Mouse (Mus musculus) liver, postnatal 0 days (tissue): ENCODE data around the gene Mme. TPM values are rescaled to one million over a fixed set of nuclear protein-coding genes. Genes with fewer than 3 reads are reported as not detected.

Source experiments
- ATAC-seq: fragments of 200-750 bp; cut with Nextera tagmentation; 2 replicates; pipeline ENCODE4 v1.8.0; 2017; ENCODE audit warnings: mild to moderate bottlenecking, moderate library complexity
- DNase-seq: peaks from one replicate; pipeline ENCODE4 v3.0.0-alpha.2; 2016
- H3K27ac ChIP-seq: fragments of 300-500 bp; sonication (generic); 2 replicates; pipeline ENCODE4 v1.5.1; 2014; ENCODE audit warnings: antibody characterized with exemption, moderate library complexity, mild to moderate bottlenecking, low read depth
- H3K27me3 ChIP-seq: fragments of 300-500 bp; sonication (generic); 2 replicates; pipeline ENCODE4 v1.6.1; 2014; ENCODE audit warnings: low read length, control low read depth, mixed read lengths; ENCODE audit not compliant: insufficient read depth
- H3K36me3 ChIP-seq: fragments of 300-500 bp; sonication (generic); replicated peaks from 2 replicates; pipeline ENCODE4 v1.6.1; 2014; ENCODE audit warnings: mild to moderate bottlenecking, control low read depth, low read length, moderate library complexity, mixed read lengths; ENCODE audit not compliant: insufficient read depth
- H3K4me1 ChIP-seq: fragments of 300-500 bp; sonication (generic); 2 replicates; pipeline ENCODE4 v1.6.1; 2014; ENCODE audit warnings: antibody characterized with exemption, mild to moderate bottlenecking, control low read depth; ENCODE audit not compliant: insufficient read depth
- H3K4me2 ChIP-seq: fragments of 300-500 bp; sonication (generic); 2 replicates; pipeline ENCODE4 v1.6.1; 2014; ENCODE audit warnings: low read depth, mild to moderate bottlenecking, low read length, moderate library complexity, mixed read lengths
- H3K4me3 ChIP-seq: fragments of 300-500 bp; sonication (generic); 2 replicates; pipeline ENCODE4 v1.5.1; 2014; ENCODE audit warnings: low read depth, low read length
- H3K9ac ChIP-seq: fragments of 300-500 bp; sonication (generic); replicated peaks from 2 replicates; pipeline ENCODE4 v1.6.1; 2014; ENCODE audit warnings: mild to moderate bottlenecking, moderate library complexity
- H3K9me3 ChIP-seq: fragments of 300-500 bp; sonication (generic); 2 replicates; pipeline ENCODE4 v1.6.1; 2016; ENCODE audit warnings: mild to moderate bottlenecking, control low read depth, low read length, mixed read lengths
- CTCF ChIP-seq: sonication (generic); IDR thresholded peaks from 2 replicates; pipeline ENCODE4 v1.5.1; 2016; ENCODE audit warnings: antibody characterized with exemption, low read depth
- EP300 ChIP-seq: IDR thresholded peaks from 2 replicates; pipeline ENCODE4 v1.6.1; 2016; ENCODE audit warnings: antibody characterized with exemption, low read depth, mild to moderate bottlenecking
- WGBS: fragments of 180-500 bp; shearing (Covaris S2); extraction: QIAGEN DNeasy Blood & Tissue Kit; methylation state at CpG from one replicate; pipeline ENCODE4 v1.1.7; 2014; ENCODE audit not compliant: insufficient replicate concordance; 5-methylcytosine and 5-hydroxymethylcytosine counted together
- polyA plus RNA-seq: library from polyadenylated mRNA; unstranded; fragments of >200 nt; fragmentation: Nextera tagmentation; extraction: Ambion mirVana; gene quantifications from 2 replicates; pipeline ENCODE4 v1.2.1, GENCODE M21; 2015

Mme gene
- polyA plus RNA-seq, 1 experiment from 2014 or later: 0.06 TPM

- WGBS: 69% methylated on average over 2 of the region's 2 CpGs
- Histone ChIP-seq H3K9me3 (no peaks in the 10 kb centered on the region), H3K27me3 (no peaks in the 10 kb centered on the region), H3K36me3 (no peaks in the 10 kb centered on the region), H3K4me2 (no peak overlapping the region), H3K4me1 (no peaks in the 10 kb centered on the region), H3K4me3 (no peak overlapping the region), H3K9ac (no peak overlapping the region), H3K27ac (no peak overlapping the region)
- TF ChIP-seq EP300 (no peak), CTCF (no peak)
- DNase-seq: no peak
- ATAC-seq: no peak
Measured at GRCm38 (mm10) chr3:63272091-63272490, 30.8 kb downstream of the Mme start.

- ATAC-seq (no peak), DNase-seq (no peak)
- H3K9me3 ChIP-seq: no peaks in the 10 kb centered on the region
- TF ChIP-seq EP300 (no peak), CTCF (no peak)
- no peaks in the 10 kb centered on the region for H3K36me3 ChIP-seq
- H3K4me2 ChIP-seq: no peak overlapping the region
- H3K27me3 ChIP-seq: peaks cover 28% of the 10 kb centered on the region
- no peaks in the 10 kb centered on the region; the same call in 1 of the 2 replicates for H3K4me1 ChIP-seq
- no peak overlapping the region for H3K9ac ChIP-seq
- H3K4me3 ChIP-seq: no peak overlapping the region
- H3K27ac ChIP-seq: no peak overlapping the region
- WGBS: 63% methylated on average over 6 of the region's 6 CpGs
Measured at GRCm38 (mm10) chr3:63294316-63294715, 53.0 kb downstream of the Mme start.

GRCm38 (mm10) chr3:63294791-63295190 lies 53.5 kb downstream of the Mme start:
- no peaks in the 10 kb centered on the region for H3K36me3 ChIP-seq
- H3K4me2 ChIP-seq: no peak overlapping the region
- H3K27me3 ChIP-seq: peaks cover 28% of the 10 kb centered on the region
- H3K9ac ChIP-seq: no peak overlapping the region
- DNase-seq: no peak
- H3K4me3 ChIP-seq: no peak overlapping the region
- no peak for ATAC-seq
- no peak overlapping the region for H3K27ac ChIP-seq
- no peaks in the 10 kb centered on the region for H3K9me3 ChIP-seq
- 47% methylated on average over 4 of the region's 4 CpGs for WGBS
- no peaks in the 10 kb centered on the region; the same call in 1 of the 2 replicates for H3K4me1 ChIP-seq
- no peak for TF ChIP-seq EP300
- no peak for TF ChIP-seq CTCF

GRCm38 (mm10) chr3:63295237-63295636 lies 53.9 kb downstream of the Mme start:
- TF ChIP-seq EP300: no peak
- no peak for TF ChIP-seq CTCF
- peak overlapping the region; percentile 73 for H3K4me2 ChIP-seq
- H3K4me3 ChIP-seq: peak overlapping the region; percentile 40
- no peaks in the 10 kb centered on the region for H3K9me3 ChIP-seq
- no peak overlapping the region for H3K9ac ChIP-seq
- 7% methylated on average over 20 of the region's 21 CpGs for WGBS
- DNase-seq: peak; percentile 14
- ATAC-seq: no peak
- no peak overlapping the region for H3K27ac ChIP-seq
- H3K27me3 ChIP-seq: peaks cover 28% of the 10 kb centered on the region
- H3K36me3 ChIP-seq: no peaks in the 10 kb centered on the region
- H3K4me1 ChIP-seq: no peaks in the 10 kb centered on the region; the same call in 1 of the 2 replicates

- Histone ChIP-seq H3K27ac (no peak overlapping the region), H3K9me3 (no peaks in the 10 kb centered on the region), H3K4me1 (no peaks in the 10 kb centered on the region; the same call in 1 of the 2 replicates), H3K4me3 (peak overlapping the region; percentile 40), H3K27me3 (peaks cover 28% of the 10 kb centered on the region), H3K4me2 (peak overlapping the region; percentile 73), H3K36me3 (no peaks in the 10 kb centered on the region), H3K9ac (no peak overlapping the region)
- TF ChIP-seq CTCF: no peak
- no peak for ATAC-seq
- peak; percentile 14 for DNase-seq
- WGBS: 1% methylated on average over 46 of the region's 54 CpGs
Measured at GRCm38 (mm10) chr3:63295657-63296231, 54.4 kb downstream of the Mme start.

GRCm38 (mm10) chr3:63296411-63296810 lies 55.1 kb downstream of the Mme start:
- ATAC-seq (no peak), DNase-seq (no peak)
- no peak overlapping the region for H3K27ac ChIP-seq
- peak overlapping the region; percentile 40; the same call in 1 of the 2 replicates for H3K4me3 ChIP-seq
- no peak overlapping the region for H3K9ac ChIP-seq
- H3K36me3 ChIP-seq: no peaks in the 10 kb centered on the region
- H3K9me3 ChIP-seq: no peaks in the 10 kb centered on the region
- TF ChIP-seq CTCF (no peak), EP300 (no peak)
- 6% methylated on average over 12 of the region's 12 CpGs for whole genome bisulfite sequencing
- H3K4me1 ChIP-seq: no peaks in the 10 kb centered on the region; the same call in 1 of the 2 replicates
- H3K27me3 ChIP-seq: peaks cover 28% of the 10 kb centered on the region
- peak overlapping the region; percentile 73 for H3K4me2 ChIP-seq
